Mouse (Mus musculus) ES-E14 (cell line): ENCODE results near the gene Prm2.

Experiments
- CHD2 ChIP-seq: IDR thresholded peaks from 2 replicates; pipeline ENCODE4 v1.6.1; 2014; ENCODE audit warnings: mild to moderate bottlenecking, low read depth, low read length, inconsistent platforms
- HCFC1 ChIP-seq: IDR thresholded peaks from 2 replicates; pipeline ENCODE4 v1.6.1; 2012; ENCODE audit warnings: low read length, inconsistent platforms, borderline replicate concordance; ENCODE audit not compliant: insufficient read depth
- MAFK ChIP-seq: IDR thresholded peaks from 2 replicates; pipeline ENCODE4 v1.6.1; 2014; ENCODE audit warnings: mild to moderate bottlenecking, low read depth, low read length, inconsistent platforms; ENCODE audit not compliant: insufficient read depth
- ZC3H11A ChIP-seq: IDR thresholded peaks from 2 replicates; pipeline ENCODE4 v1.6.1; 2012; ENCODE audit warnings: low read depth, mild to moderate bottlenecking, inconsistent platforms, low read length, borderline replicate concordance
- ZNF384 ChIP-seq: IDR thresholded peaks from 2 replicates; pipeline ENCODE4 v1.6.1; 2012; ENCODE audit warnings: low read depth, low read length, inconsistent platforms

DNA sequence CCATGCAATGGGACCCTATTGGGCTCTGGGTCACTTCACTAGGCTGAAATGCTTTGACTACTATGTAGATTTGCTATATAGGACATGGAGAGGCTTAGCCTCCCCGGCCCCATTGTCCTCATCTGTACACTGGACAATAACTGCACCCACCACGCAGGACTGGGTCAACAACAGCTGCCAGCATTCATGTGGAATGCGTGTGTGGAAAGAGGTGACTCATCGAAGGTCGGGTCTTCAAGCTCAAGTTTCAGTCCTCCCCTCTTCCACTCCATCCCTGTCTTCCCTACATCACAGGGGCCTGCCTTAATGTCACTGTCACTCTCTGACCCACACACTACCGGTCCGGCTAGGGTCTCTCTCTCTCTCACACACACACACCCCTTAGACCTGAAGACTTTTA is 19.6 kb downstream of the Prm2 start:
- TF ChIP-seq ZNF384 (no peak), CHD2 (no peak), MAFK (no peak), ZC3H11A (no peak), HCFC1 (no peak)
